Mouse (Mus musculus) heart, embryonic 16.5 days (tissue): ENCODE measurements around the gene Trabd2b. TPM values are rescaled to one million over a fixed set of nuclear protein-coding genes. Genes with fewer than 3 reads are reported as not detected.

Experiments used
- ATAC-seq: fragments of 200-750 bp; cut with Nextera tagmentation; replicated peaks from 2 replicates; pipeline ENCODE4 v1.8.0; 2017; ENCODE audit warnings: moderate number of reproducible peaks; ENCODE audit not compliant: insufficient read depth, low FRiP score; ENCODE audit errors: extremely low read depth
- H3K27ac ChIP-seq: fragments of 300-500 bp; sonication (generic); 2 replicates; pipeline ENCODE4 v1.5.1; 2014; ENCODE audit warnings: mild to moderate bottlenecking, low read length, control low read depth, moderate library complexity
- H3K27me3 ChIP-seq: fragments of 300-500 bp; sonication (generic); 2 replicates; pipeline ENCODE4 v1.6.1; 2014; ENCODE audit warnings: low read length, mixed read lengths; ENCODE audit not compliant: control insufficient read depth, insufficient read depth
- H3K36me3 ChIP-seq: fragments of 300-500 bp; sonication (generic); 2 replicates; pipeline ENCODE4 v1.6.1; 2014; ENCODE audit not compliant: control insufficient read depth, insufficient read depth
- H3K4me1 ChIP-seq: fragments of 300-500 bp; sonication (generic); 2 replicates; pipeline ENCODE4 v1.6.1; 2014; ENCODE audit warnings: low read length, mixed read lengths; ENCODE audit not compliant: control insufficient read depth, insufficient read depth
- H3K4me2 ChIP-seq: fragments of 300-500 bp; sonication (generic); 2 replicates; pipeline ENCODE4 v1.6.1; 2014; ENCODE audit warnings: low read depth, mild to moderate bottlenecking, control low read depth, low read length
- H3K4me3 ChIP-seq: fragments of 300-500 bp; sonication (generic); 2 replicates; pipeline ENCODE4 v1.5.1; 2014; ENCODE audit warnings: mild to moderate bottlenecking, control low read depth, low read length
- H3K9ac ChIP-seq: fragments of 300-500 bp; sonication (generic); 2 replicates; pipeline ENCODE4 v1.6.1; 2014; ENCODE audit warnings: low read length, control low read depth
- H3K9me3 ChIP-seq: fragments of 300-500 bp; sonication (generic); replicated peaks from 2 replicates; pipeline ENCODE4 v1.6.1; 2016; ENCODE audit warnings: low read length; ENCODE audit not compliant: control insufficient read depth
- WGBS: fragments of 180-500 bp; shearing (Covaris S2); extraction: QIAGEN DNeasy Blood & Tissue Kit; methylation state at CpG from one replicate; pipeline ENCODE4 v1.1.7; 2014; 5-methylcytosine and 5-hydroxymethylcytosine counted together
- polyA plus RNA-seq: library from polyadenylated mRNA; unstranded; fragments of >200 nt; fragmentation: Nextera tagmentation; extraction: Ambion mirVana; gene quantifications from 2 replicates; pipeline ENCODE4 v1.2.1, GENCODE M21; 2015

Trabd2b gene
- polyA plus RNA-seq, 1 experiment from 2014 or later, result 3.4 TPM

DNA sequence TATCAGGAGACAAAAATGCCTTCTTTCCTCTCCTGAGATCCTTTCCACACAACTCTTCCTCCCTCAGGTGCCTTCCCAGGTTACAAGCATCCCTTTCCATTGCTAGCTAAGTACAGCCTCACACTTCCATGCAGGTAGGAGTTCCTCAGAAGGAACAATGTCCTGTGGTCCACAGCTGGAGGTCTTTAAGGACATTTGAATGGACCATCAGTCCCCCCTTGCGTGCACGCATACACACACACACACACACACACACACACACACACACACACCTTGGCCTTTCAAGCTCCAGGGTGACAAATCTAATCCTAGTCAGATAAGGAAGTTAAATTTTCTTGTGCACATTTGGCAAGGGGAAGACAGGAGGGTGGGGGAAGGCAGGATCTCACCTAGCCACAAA is 36.9 kb upstream of the Trabd2b start:
- no peak for ATAC-seq
- 61% methylated on average over 2 of the region's 2 CpGs for WGBS

DNA sequence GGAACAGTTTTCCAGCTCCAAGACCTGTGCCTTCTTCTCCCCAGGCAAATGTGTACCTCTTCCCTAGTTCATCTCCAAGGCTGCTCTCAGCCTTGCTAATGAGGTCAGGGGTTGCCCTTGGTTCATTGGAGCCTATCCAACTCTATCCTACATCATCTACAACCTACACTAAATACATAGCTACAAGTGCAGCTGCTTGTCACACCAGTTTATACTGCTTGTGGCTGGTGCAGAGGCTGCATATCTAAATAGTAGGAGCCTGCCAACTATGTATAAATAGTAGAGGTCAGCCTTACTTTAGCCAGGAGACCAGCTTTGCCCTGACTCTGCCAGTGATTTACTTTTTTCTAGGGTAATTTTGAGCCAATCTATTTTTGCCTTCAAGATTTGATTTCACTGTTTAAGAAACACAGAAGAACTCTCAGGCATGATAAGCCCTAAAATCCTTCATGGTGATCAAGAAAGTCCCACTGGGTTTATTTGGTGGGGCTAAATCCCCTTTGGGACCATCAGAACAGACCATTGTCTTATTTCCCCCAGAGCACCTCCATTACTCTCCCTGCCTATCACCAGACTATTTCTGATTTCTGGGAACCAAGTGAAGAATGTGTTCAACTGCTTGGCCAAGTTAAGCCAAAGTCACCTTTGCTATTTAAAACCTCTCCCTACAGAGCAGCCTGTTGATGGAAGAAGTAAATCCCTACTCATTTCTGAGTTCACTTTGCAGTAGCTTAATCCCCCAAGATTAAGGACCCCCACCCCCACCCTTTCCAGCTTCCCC is 35.4 kb upstream of the Trabd2b start:
- no peak overlapping the region for H3K4me3 ChIP-seq
- H3K27ac ChIP-seq, result peak overlapping the region; percentile 29; the same call in 1 of the 2 replicates
- H3K36me3 ChIP-seq, result no peaks in the 10 kb centered on the region
- H3K27me3 ChIP-seq, result peaks cover 5% of the 10 kb centered on the region
- H3K9ac ChIP-seq, result no peak overlapping the region
- no peak for ATAC-seq
- peaks cover 7% of the 10 kb centered on the region for H3K4me1 ChIP-seq
- H3K9me3 ChIP-seq, result no peaks in the 10 kb centered on the region
- H3K4me2 ChIP-seq, result no peak overlapping the region

More for the DNA sequence above, 36.9 kb upstream of the Trabd2b start:
- Histone ChIP-seq H3K4me2 (no peak overlapping the region), H3K4me1 (peaks cover 7% of the 10 kb centered on the region), H3K27me3 (peaks cover 5% of the 10 kb centered on the region), H3K4me3 (no peak overlapping the region), H3K9ac (no peak overlapping the region), H3K27ac (no peak overlapping the region), H3K9me3 (no peaks in the 10 kb centered on the region), H3K36me3 (no peaks in the 10 kb centered on the region)

DNA sequence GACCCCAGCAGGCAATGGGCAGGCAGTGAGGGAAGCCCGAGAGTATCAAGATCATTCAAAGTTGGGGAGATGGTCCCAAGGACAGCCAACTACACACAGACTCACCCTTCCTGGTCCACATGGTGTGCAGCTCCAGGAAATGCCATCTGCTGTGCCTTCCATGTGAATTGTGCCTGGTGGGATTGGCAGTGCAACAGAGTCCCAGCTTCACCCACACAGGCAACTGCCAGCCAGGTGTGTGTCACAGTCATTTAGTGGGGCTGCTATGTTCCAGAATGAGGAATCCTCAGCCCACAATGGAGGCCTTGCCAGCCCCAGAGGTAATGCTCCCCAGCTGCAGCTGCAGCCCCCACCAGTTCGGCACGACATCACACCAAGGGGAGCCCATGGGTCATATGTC is 33.8 kb upstream of the Trabd2b start:
- Histone ChIP-seq H3K27ac (no peak overlapping the region), H3K4me1 (peaks cover 7% of the 10 kb centered on the region), H3K9ac (no peak overlapping the region), H3K4me2 (no peak overlapping the region), H3K9me3 (no peaks in the 10 kb centered on the region), H3K27me3 (no peaks in the 10 kb centered on the region), H3K36me3 (no peaks in the 10 kb centered on the region), H3K4me3 (no peak overlapping the region)
- 77% methylated on average over 3 of the region's 3 CpGs for WGBS
- ATAC-seq, result no peak

- Histone ChIP-seq H3K27ac (no peak overlapping the region), H3K4me1 (peaks cover 7% of the 10 kb centered on the region), H3K9me3 (no peaks in the 10 kb centered on the region), H3K4me3 (no peak overlapping the region), H3K9ac (no peak overlapping the region), H3K36me3 (no peaks in the 10 kb centered on the region), H3K27me3 (no peaks in the 10 kb centered on the region), H3K4me2 (no peak overlapping the region)
- WGBS, result 86% methylated on average over 1 of the region's 1 CpGs
- ATAC-seq, result no peak
Measured at GRCm38 (mm10) chr4:114374330-114374729, 32.2 kb upstream of the Trabd2b start.

DNA sequence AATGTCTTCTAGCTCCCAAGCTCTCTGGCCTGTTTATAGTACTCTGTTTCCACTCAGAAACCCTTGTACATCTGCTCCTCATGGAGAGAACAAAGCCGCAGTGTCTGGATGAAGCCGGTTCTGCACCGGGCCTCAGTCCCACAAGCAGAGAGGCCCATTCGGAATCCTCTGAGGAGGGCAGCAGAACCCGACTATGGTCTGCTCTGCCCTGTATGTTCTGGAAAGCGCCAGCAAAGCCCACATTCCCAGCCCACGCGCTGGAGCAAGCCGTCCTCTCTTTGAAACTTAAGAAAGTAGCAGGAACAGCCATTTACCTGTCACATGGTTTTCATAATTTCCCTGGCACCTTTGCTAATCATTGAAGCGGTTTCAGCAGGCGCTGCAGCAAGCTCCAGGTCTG is 29.0 kb upstream of the Trabd2b start:
- H3K4me3 ChIP-seq, result no peak overlapping the region
- H3K36me3 ChIP-seq, result no peaks in the 10 kb centered on the region
- H3K27me3 ChIP-seq, result no peaks in the 10 kb centered on the region
- H3K9me3 ChIP-seq, result no peaks in the 10 kb centered on the region
- H3K4me1 ChIP-seq, result no peaks in the 10 kb centered on the region
- no peak overlapping the region for H3K9ac ChIP-seq
- H3K4me2 ChIP-seq, result no peak overlapping the region
- WGBS, result 84% methylated on average over 11 of the region's 11 CpGs
- no peak for ATAC-seq
- H3K27ac ChIP-seq, result no peak overlapping the region

- no peak overlapping the region for H3K27ac ChIP-seq
- no peak overlapping the region for H3K4me3 ChIP-seq
- H3K9ac ChIP-seq, result no peak overlapping the region
- H3K36me3 ChIP-seq, result no peaks in the 10 kb centered on the region
- H3K4me2 ChIP-seq, result no peak overlapping the region
- H3K9me3 ChIP-seq, result no peaks in the 10 kb centered on the region
- ATAC-seq, result no peak
- 68% methylated on average over 7 of the region's 7 CpGs for WGBS
- H3K4me1 ChIP-seq, result no peaks in the 10 kb centered on the region
- H3K27me3 ChIP-seq, result no peaks in the 10 kb centered on the region
Measured at GRCm38 (mm10) chr4:114378512-114378911, 28.0 kb upstream of the Trabd2b start.

DNA sequence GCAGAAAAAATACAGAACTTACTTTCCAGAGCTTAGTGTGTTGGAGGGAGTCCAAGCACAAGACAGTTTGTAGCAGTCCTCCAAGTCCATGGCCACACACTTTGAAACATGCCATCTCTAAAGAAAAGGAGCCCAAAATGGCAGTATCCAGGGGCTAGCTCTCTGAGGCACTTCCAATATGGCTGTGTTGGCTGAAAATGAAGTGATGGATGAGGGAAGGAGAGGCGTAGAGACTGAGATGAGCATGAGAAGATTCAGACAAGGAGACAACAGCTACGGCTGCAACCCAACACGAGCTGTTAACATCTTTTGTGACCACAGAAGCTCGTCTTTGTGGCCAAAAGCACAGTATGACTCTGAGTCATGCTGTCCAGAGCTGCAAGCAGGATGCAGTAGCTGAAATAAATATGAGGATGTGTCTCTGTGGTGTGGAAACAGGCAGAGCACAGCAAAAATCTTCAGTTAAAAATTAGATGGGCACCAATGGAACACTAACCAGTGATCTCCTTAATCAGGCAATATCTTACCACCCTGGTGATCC is 27.0 kb upstream of the Trabd2b start:
- WGBS, result 80% methylated on average over 4 of the region's 4 CpGs
- Histone ChIP-seq H3K27ac (no peak overlapping the region), H3K27me3 (no peaks in the 10 kb centered on the region), H3K4me1 (no peaks in the 10 kb centered on the region), H3K4me2 (no peak overlapping the region), H3K9ac (no peak overlapping the region), H3K9me3 (no peaks in the 10 kb centered on the region), H3K36me3 (no peaks in the 10 kb centered on the region), H3K4me3 (no peak overlapping the region)
- ATAC-seq, result no peak

DNA sequence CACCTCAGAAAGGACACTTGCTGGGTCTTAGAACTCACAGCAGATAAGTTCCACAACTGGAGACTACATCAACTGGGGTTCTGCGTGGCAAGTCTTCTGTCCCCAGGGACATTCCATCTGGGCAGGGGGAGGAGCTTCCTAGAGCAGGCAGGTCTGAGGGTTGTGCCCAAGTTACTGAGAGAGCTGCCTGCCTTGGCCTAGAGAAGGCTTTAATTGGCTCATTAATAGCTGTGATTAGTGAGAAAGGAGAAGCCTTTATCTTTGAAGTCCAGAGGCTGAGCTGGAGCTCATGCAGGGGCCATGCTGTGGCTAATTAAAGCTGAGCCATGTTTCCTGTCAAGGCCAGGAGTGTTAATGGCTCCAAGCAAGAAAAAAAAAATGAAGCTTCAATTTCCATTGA is 23.9 kb upstream of the Trabd2b start:
- 21% methylated on average over 1 of the region's 1 CpGs for WGBS
- no peak for ATAC-seq
- H3K4me3 ChIP-seq, result no peak overlapping the region

DNA sequence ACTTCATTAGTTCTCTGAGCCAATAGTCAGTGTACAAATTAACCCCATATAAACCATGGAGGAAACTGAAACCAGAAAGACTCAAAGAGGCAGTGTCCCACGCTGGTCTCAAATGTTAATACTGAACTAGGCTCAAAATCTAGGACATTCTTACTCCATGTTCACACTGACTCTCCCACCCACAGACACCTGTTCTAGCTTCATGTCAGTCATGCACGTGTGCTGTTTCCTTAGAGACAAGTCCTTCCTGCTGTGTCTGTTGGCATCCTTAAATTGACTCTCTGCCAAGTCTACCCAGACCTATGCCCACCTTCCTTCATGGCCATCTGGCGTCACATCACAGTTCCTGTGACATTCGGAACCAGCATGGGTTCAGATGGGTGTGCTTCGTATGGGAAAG is 21.3 kb upstream of the Trabd2b start:
- Histone ChIP-seq H3K4me3 (no peak overlapping the region), H3K4me1 (no peaks in the 10 kb centered on the region), H3K9me3 (no peaks in the 10 kb centered on the region), H3K27me3 (no peaks in the 10 kb centered on the region), H3K27ac (no peak overlapping the region), H3K36me3 (no peaks in the 10 kb centered on the region), H3K9ac (no peak overlapping the region), H3K4me2 (no peak overlapping the region)
- WGBS, result 83% methylated on average over 5 of the region's 5 CpGs
- ATAC-seq, result no peak

More for the DNA sequence above, 23.9 kb upstream of the Trabd2b start:
- no peak overlapping the region for H3K9ac ChIP-seq
- no peaks in the 10 kb centered on the region for H3K36me3 ChIP-seq
- H3K27ac ChIP-seq, result no peak overlapping the region
- H3K27me3 ChIP-seq, result no peaks in the 10 kb centered on the region
- no peaks in the 10 kb centered on the region for H3K4me1 ChIP-seq
- no peaks in the 10 kb centered on the region for H3K9me3 ChIP-seq
- no peak overlapping the region for H3K4me2 ChIP-seq
